Comparison of ENCODE assay signal across 21 mouse cellular contexts in genomic region chr6:38792966-38793365, GRCm38 (mm10).
DNase-seq lines count a peak whose midpoint lies in the region; ATAC-seq lines count a peak whose summit lies in the region.
"Had no signal": no experiment of that assay in that cellular context is flagged by ENCODE, and none has a peak within 500 bp of the region (broad histone marks: within the 10 kb centered on the region; RNA-seq: fewer than 3 reads in every experiment).

No protein-coding gene starts in this region.

- peak; percentile 22 for DNase-seq in heart, adult 8-10 months (ENCODE audit: low spot score)
- no peak for DNase-seq in heart, postnatal 14 days
- DNase-seq in 3134 (ENCODE audit: extremely low read depth, insufficient read length, low spot score) = peak; percentile 76
- peak; percentile 63 for DNase-seq in 3T3-L1 (ENCODE audit: low read depth, low spot score)
- peak; percentile 64 for DNase-seq in adrenal gland, postnatal 14 days
- no peak for DNase-seq in cerebellum, postnatal 4 days (ENCODE audit: low spot score in 2 of 2)
- DNase-seq: cerebellum, adult 9-10 months; gastrocnemius, postnatal 14 days; kidney, adult 18-20 months; liver; lung, adult 2 months; midbrain, embryonic 14.5 days; thymus, postnatal 14 days had no signal

- WGBS in hindbrain, embryonic 13.5 days = 89% methylated on average over 3 of the region's 3 CpGs
- 87% methylated on average over 3 of the region's 3 CpGs for WGBS in hindbrain, embryonic 12.5 days

- no peak overlapping the region for H3K4me3 ChIP-seq in hindbrain, embryonic 13.5 days
- no peak overlapping the region for H3K4me3 ChIP-seq in hindbrain, embryonic 12.5 days
- H3K4me3 ChIP-seq: embryonic facial prominence, embryonic 12.5 days; forebrain, embryonic 13.5 days; heart, embryonic 10.5 days; left cerebral cortex, adult 2 months; limb, embryonic 10.5 days had no signal

- no peak overlapping the region for H3K9ac ChIP-seq in hindbrain, embryonic 13.5 days
- no peak overlapping the region for H3K9ac ChIP-seq in hindbrain, embryonic 12.5 days
- H3K9ac ChIP-seq: embryonic facial prominence, embryonic 12.5 days; forebrain, embryonic 13.5 days had no signal

- H3K36me3 ChIP-seq in hindbrain, embryonic 13.5 days = peaks cover 6% of the 10 kb centered on the region; the same call in 1 of the 2 replicates
- no peaks in the 10 kb centered on the region; the same call in 1 of the 2 replicates for H3K36me3 ChIP-seq in hindbrain, embryonic 12.5 days

- no peak overlapping the region for H3K27ac ChIP-seq in hindbrain, embryonic 13.5 days
- H3K27ac ChIP-seq in hindbrain, embryonic 12.5 days = no peak overlapping the region
- H3K27ac ChIP-seq: embryonic facial prominence, embryonic 12.5 days; forebrain, embryonic 13.5 days; heart, embryonic 10.5 days; kidney, postnatal 0 days; left cerebral cortex, adult 2 months; limb, embryonic 10.5 days had no signal

- 0 out of 2 replicates have a peak, but pooled peaks cover 12% of the 10 kb centered on the region for H3K4me1 ChIP-seq in hindbrain, embryonic 13.5 days (replicated peaks)
- H3K4me1 ChIP-seq in hindbrain, embryonic 12.5 days = 0 out of 2 replicates have a peak, but pooled peaks cover 2% of the 10 kb centered on the region
- H3K4me1 ChIP-seq: embryonic facial prominence, embryonic 12.5 days; limb, embryonic 10.5 days had no signal

- no peaks in the 10 kb centered on the region for H3K9me3 ChIP-seq in hindbrain, embryonic 13.5 days
- H3K9me3 ChIP-seq in hindbrain, embryonic 12.5 days (replicated peaks) = no peaks in the 10 kb centered on the region
- H3K9me3 ChIP-seq: embryonic facial prominence, embryonic 12.5 days; forebrain, embryonic 13.5 days; heart, embryonic 10.5 days; limb, embryonic 10.5 days had no signal

- ATAC-seq in hindbrain, embryonic 13.5 days (ENCODE audit: low FRiP score) = no peak
- ATAC-seq in hindbrain, embryonic 12.5 days (ENCODE audit: low FRiP score) = no peak
- ATAC-seq: forebrain, embryonic 13.5 days had no signal

- H3K4me2 ChIP-seq in hindbrain, embryonic 13.5 days = no peak overlapping the region
- H3K4me2 ChIP-seq in hindbrain, embryonic 12.5 days (replicated peaks) = no peak overlapping the region
- H3K4me2 ChIP-seq: embryonic facial prominence, embryonic 12.5 days; forebrain, embryonic 13.5 days had no signal

- no peaks in the 10 kb centered on the region for H3K27me3 ChIP-seq in hindbrain, embryonic 13.5 days
- H3K27me3 ChIP-seq in hindbrain, embryonic 12.5 days = no peaks in the 10 kb centered on the region
- H3K27me3 ChIP-seq: embryonic facial prominence, embryonic 12.5 days; forebrain, embryonic 13.5 days had no signal

- intact Hi-C loops in heart, postnatal 14 days (cut with DNase I) = no loop called here

Comparison
In these comparisons a context has a peak if more than half of its experiments do, and no peak if none do; other contexts are left out.
1. DNase-seq: peak in heart, adult 8-10 months (single experiment), 3134 (single experiment), 3T3-L1 (single experiment) and adrenal gland, postnatal 14 days (single experiment); none in heart, postnatal 14 days (0 of 2) and cerebellum, postnatal 4 days (0 of 2).